In the genomic region with DNA sequence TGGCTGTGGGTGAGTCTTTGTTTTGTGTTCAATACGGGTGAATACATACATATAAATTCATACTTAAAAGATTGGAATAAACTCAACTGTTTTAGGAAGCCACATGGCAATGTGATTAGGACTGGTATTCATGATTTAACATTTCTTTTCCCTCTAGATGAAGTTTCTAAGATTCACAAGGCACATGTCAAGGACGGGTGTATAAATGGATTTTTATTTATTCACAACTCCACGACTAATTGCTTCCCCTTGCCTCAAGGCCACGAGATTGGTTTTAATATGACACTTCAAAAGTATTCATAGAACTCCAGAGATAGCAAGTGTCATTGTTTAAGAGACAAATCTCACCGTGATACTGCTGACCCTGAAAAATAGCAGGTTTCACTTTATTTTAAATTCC, we compare ENCODE assay signal across 8 mouse cellular contexts. TPM values are rescaled to one million over a fixed set of nuclear protein-coding genes. Genes with fewer than 3 reads are reported as not detected.
A peak's percentile ranks its signal among the peaks of the same experiment; 100 is the strongest.
DNase-seq lines count a peak whose midpoint lies in the region; ATAC-seq lines count a peak whose summit lies in the region.

A gene (minus strand): TSS at position 101 of the 400 bp plus-strand sequence.

- no peaks in the 10 kb centered on the region for H3K27me3 ChIP-seq in neural tube, embryonic 11.5 days (ENCODE audit: control insufficient read depth, insufficient read depth, low read length)
- H3K27me3 ChIP-seq in neural tube, embryonic 14.5 days (ENCODE audit: control insufficient read depth, insufficient read depth, low read length): no peaks in the 10 kb centered on the region

- H3K4me2 ChIP-seq in neural tube, embryonic 11.5 days (ENCODE audit: low read depth): peak within 1 kb of the TSS; percentile 88
- peak within 1 kb of the TSS; percentile 97 for H3K4me2 ChIP-seq in neural tube, embryonic 14.5 days (ENCODE audit: low read depth, low read length)

- H3K27ac ChIP-seq in neural tube, embryonic 11.5 days (ENCODE audit: low read depth, low read length): peak within 1 kb of the TSS; percentile 99
- H3K27ac ChIP-seq in neural tube, embryonic 14.5 days (ENCODE audit: low read depth, low read length): peak within 1 kb of the TSS; percentile 99

- H3K4me1 ChIP-seq in neural tube, embryonic 11.5 days (ENCODE audit: control insufficient read depth, insufficient read depth, low read length): peaks cover 16% of the 10 kb centered on the region
- H3K4me1 ChIP-seq in neural tube, embryonic 14.5 days (ENCODE audit: control insufficient read depth, insufficient read depth, low read length): peaks cover 14% of the 10 kb centered on the region

- H3K9me3 ChIP-seq in neural tube, embryonic 11.5 days (ENCODE audit: control insufficient read depth, low read length): no peaks in the 10 kb centered on the region
- H3K9me3 ChIP-seq in neural tube, embryonic 14.5 days (ENCODE audit: control insufficient read depth, low read length): no peaks in the 10 kb centered on the region

- no peaks in the 10 kb centered on the region for H3K36me3 ChIP-seq in neural tube, embryonic 11.5 days (ENCODE audit: control insufficient read depth, insufficient read depth, low read length)
- no peaks in the 10 kb centered on the region for H3K36me3 ChIP-seq in neural tube, embryonic 14.5 days (ENCODE audit: control insufficient read depth, insufficient read depth, low read length)

- 81% methylated on average over 5 of the region's 5 CpGs for WGBS in neural tube, embryonic 11.5 days
- WGBS in neural tube, embryonic 14.5 days: 73% methylated on average over 5 of the region's 5 CpGs

- H3K9ac ChIP-seq in neural tube, embryonic 11.5 days (ENCODE audit: low read length): peak within 1 kb of the TSS; percentile 98
- H3K9ac ChIP-seq in neural tube, embryonic 14.5 days (replicated peaks; ENCODE audit: low read depth, low read length): peak within 1 kb of the TSS; percentile 96

- no peak for ATAC-seq in neural tube, embryonic 11.5 days (ENCODE audit: insufficient read depth, low FRiP score, low TSS enrichment)
- no peak for ATAC-seq in neural tube, embryonic 14.5 days (ENCODE audit: low read depth)

- peak within 1 kb of the TSS; percentile 88 for H3K4me3 ChIP-seq in neural tube, embryonic 11.5 days (ENCODE audit: low read depth, low read length)
- H3K4me3 ChIP-seq in neural tube, embryonic 14.5 days (ENCODE audit: low read depth, low read length): peak within 1 kb of the TSS; percentile 86

- DNase-seq in adrenal gland, postnatal 14 days: no peak
- no peak for DNase-seq in adrenal gland, adult 18-20 months (ENCODE audit: low spot score in 2 of 2)
- DNase-seq in neural tube, embryonic 11.5 days (ENCODE audit: low spot score): no peak
- no peak for DNase-seq in neural tube, embryonic 10.5 days (ENCODE audit: extremely low spot score, low spot score)
- no peak for DNase-seq in left cerebral cortex, adult 8-10 months (ENCODE audit: low spot score in 2 of 2)
- no peak for DNase-seq in retina, postnatal 1 day
- DNase-seq in urinary bladder, adult 18-20 months (ENCODE audit: low spot score in 2 of 2): no peak

RNA-seq across cellular contexts. Expression of the gene that starts here (rescaled TPM):
- total RNA-seq in adrenal gland, postnatal 14 days (2021): 14.5 and 20.5 TPM in 2 replicates
- total RNA-seq in adrenal gland, adult 18-20 months (2021): 1 to 10 TPM; 7.2 to 8.0 TPM
- polyA plus RNA-seq in neural tube, embryonic 11.5 days (2014; fragmentation: Nextera tagmentation; extraction: Ambion mirVana): 19.4 and 22.7 TPM in 2 replicates
- 10 to 100 TPM; 10.5 to 12.8 (median 11.6) TPM for total RNA-seq in left cerebral cortex, adult 8-10 months (2022)
- 11.8 and 22.9 TPM in 2 replicates for polyA plus RNA-seq in neural tube, embryonic 14.5 days (2014; fragmentation: Nextera tagmentation; extraction: Ambion mirVana)
